Mouse (Mus musculus) C2C12 (cell line): ENCODE data around the gene Kcnn3. TPM values are rescaled to one million over a fixed set of nuclear protein-coding genes. Genes with fewer than 3 reads are reported as not detected.

Experiments used
- H3K27me3 ChIP-seq: one replicate; pipeline ENCODE4 v1.6.1; 2011; ENCODE audit not compliant: control insufficient read depth, insufficient read depth, insufficient read length
- H3K36me3 ChIP-seq: one replicate; pipeline ENCODE4 v1.6.1; 2011; ENCODE audit not compliant: control insufficient read depth, insufficient read depth
- H3K4me3 ChIP-seq: one replicate; pipeline ENCODE4 v1.5.1; 2011; ENCODE audit warnings: mild to moderate bottlenecking, control low read depth; ENCODE audit not compliant: poor library complexity, insufficient read depth, severe bottlenecking
- H3K79me2 ChIP-seq: one replicate; pipeline ENCODE4 v1.6.1; 2011; ENCODE audit not compliant: control insufficient read depth, insufficient read depth
- H3K79me3 ChIP-seq: one replicate; pipeline ENCODE4 v1.6.1; 2011; ENCODE audit warnings: low read depth, control low read depth
- H3ac ChIP-seq: one replicate; pipeline ENCODE3; 2011; ENCODE audit warnings: low read depth; ENCODE audit not compliant: control insufficient read depth, insufficient read length
- CEBPB ChIP-seq: IDR thresholded peaks from one replicate; pipeline ENCODE4 v1.6.1; 2011; ENCODE audit warnings: low read depth, mild to moderate bottlenecking, control low read depth, moderate library complexity
- CTCF ChIP-seq: IDR thresholded peaks from one replicate; pipeline ENCODE4 v1.5.1; 2011; ENCODE audit not compliant: control insufficient read depth, insufficient read depth, insufficient read length
- FOSL1 ChIP-seq: IDR thresholded peaks from one replicate; pipeline ENCODE4 v1.8.0; 2011; ENCODE audit warnings: mild to moderate bottlenecking, low read length; ENCODE audit not compliant: poor library complexity, insufficient read depth, severe bottlenecking
- MAX ChIP-seq: IDR thresholded peaks from one replicate; pipeline ENCODE4 v1.6.1; 2011; ENCODE audit warnings: mild to moderate bottlenecking, control low read depth
- MYOD1 ChIP-seq: IDR thresholded peaks from one replicate; pipeline ENCODE4 v1.6.1; 2011; ENCODE audit warnings: low read depth; ENCODE audit not compliant: control insufficient read depth, insufficient read length
- MYOG ChIP-seq: IDR thresholded peaks from one replicate; pipeline ENCODE4 v1.6.1; 2011; ENCODE audit not compliant: control insufficient read depth, insufficient read length; ENCODE audit errors: extremely low read depth
- USF1 ChIP-seq: IDR thresholded peaks from one replicate; pipeline ENCODE4 v1.6.1; 2011; ENCODE audit warnings: low read depth, mild to moderate bottlenecking, control low read depth, moderate library complexity
- polyA plus RNA-seq: library from polyadenylated mRNA; unstranded; fragments of >200 nt; fragmentation: generic; extraction: Trizol; gene quantifications from one replicate; pipeline ENCODE4 v1.2.1, GENCODE M21; 2012; ENCODE audit warnings: missing spikeins

The Kcnn3 gene
- polyA plus RNA-seq, 1 experiment, result 0.01 TPM

GRCm38 (mm10) chr3:89549488-89549887, 29.5 kb downstream of the Kcnn3 start:
- no peak overlapping the region for H3ac ChIP-seq
- no peak overlapping the region for H3K4me3 ChIP-seq
- TF ChIP-seq USF1 (no peak), MYOD1 (no peak), MAX (no peak), FOSL1 (no peak), CEBPB (no peak)
- H3K79me3 ChIP-seq, result no peaks in the 10 kb centered on the region
- peaks cover 47% of the 10 kb centered on the region for H3K27me3 ChIP-seq
- no peaks in the 10 kb centered on the region for H3K36me3 ChIP-seq
- H3K79me2 ChIP-seq, result no peaks in the 10 kb centered on the region

- no peak overlapping the region for H3K4me3 ChIP-seq
Observed at GRCm38 (mm10) chr3:89551880-89552279, 31.9 kb downstream of the Kcnn3 start.

GRCm38 (mm10) chr3:89553432-89553831, 33.5 kb downstream of the Kcnn3 start:
- TF ChIP-seq CEBPB (no peak), MAX (no peak), CTCF (no peak), FOSL1 (no peak), MYOG (no peak)
- Histone ChIP-seq H3K36me3 (no peaks in the 10 kb centered on the region), H3K79me3 (no peaks in the 10 kb centered on the region), H3K4me3 (no peak overlapping the region), H3ac (no peak overlapping the region), H3K79me2 (no peaks in the 10 kb centered on the region), H3K27me3 (peaks cover 65% of the 10 kb centered on the region)

More at GRCm38 (mm10) chr3:89551880-89552279, 31.9 kb downstream of the Kcnn3 start:
- H3K79me2 ChIP-seq, result no peaks in the 10 kb centered on the region
- no peak overlapping the region for H3ac ChIP-seq
- TF ChIP-seq FOSL1 (no peak), MYOG (no peak), CEBPB (no peak), USF1 (no peak), MYOD1 (no peak), CTCF (no peak), MAX (no peak)
- no peaks in the 10 kb centered on the region for H3K79me3 ChIP-seq
- no peaks in the 10 kb centered on the region for H3K36me3 ChIP-seq
- peaks cover 60% of the 10 kb centered on the region for H3K27me3 ChIP-seq

- Histone ChIP-seq H3K4me3 (no peak overlapping the region), H3K36me3 (no peaks in the 10 kb centered on the region), H3K27me3 (peaks cover 65% of the 10 kb centered on the region), H3K79me3 (no peaks in the 10 kb centered on the region), H3ac (no peak overlapping the region), H3K79me2 (no peaks in the 10 kb centered on the region)
- TF ChIP-seq USF1 (no peak), MAX (no peak), CTCF (no peak), CEBPB (no peak), MYOG (no peak), FOSL1 (no peak), MYOD1 (no peak)
Observed at GRCm38 (mm10) chr3:89553946-89554345, 34.0 kb downstream of the Kcnn3 start.

- H3K4me3 ChIP-seq, result no peak overlapping the region
- no peak for TF ChIP-seq USF1
- TF ChIP-seq CTCF, result no peak
- no peak for TF ChIP-seq CEBPB
- TF ChIP-seq MYOG, result no peak
- TF ChIP-seq MAX, result no peak
- TF ChIP-seq MYOD1, result no peak
- H3K27me3 ChIP-seq, result peaks cover 67% of the 10 kb centered on the region
- no peaks in the 10 kb centered on the region for H3K79me2 ChIP-seq
- no peaks in the 10 kb centered on the region for H3K79me3 ChIP-seq
- no peak overlapping the region for H3ac ChIP-seq
- H3K36me3 ChIP-seq, result no peaks in the 10 kb centered on the region
Observed at GRCm38 (mm10) chr3:89554587-89554986, 34.6 kb downstream of the Kcnn3 start.

- H3K79me3 ChIP-seq, result no peaks in the 10 kb centered on the region
Observed at GRCm38 (mm10) chr3:89557811-89558210, 37.8 kb downstream of the Kcnn3 start.

More at GRCm38 (mm10) chr3:89557811-89558210, 37.8 kb downstream of the Kcnn3 start:
- peaks cover 67% of the 10 kb centered on the region for H3K27me3 ChIP-seq
- H3K36me3 ChIP-seq, result no peaks in the 10 kb centered on the region
- H3ac ChIP-seq, result no peak overlapping the region
- no peaks in the 10 kb centered on the region for H3K79me2 ChIP-seq
- H3K4me3 ChIP-seq, result no peak overlapping the region
- TF ChIP-seq CEBPB (no peak), CTCF (no peak), USF1 (no peak), MYOD1 (no peak), MYOG (no peak), MAX (no peak), FOSL1 (no peak)
